Mouse (Mus musculus) skeletal muscle tissue, adult 2 months (tissue): ENCODE measurements around the gene Ccdc38.

ENCODE experiments used
- DNase-seq: peaks from one replicate; pipeline ENCODE4 v3.0.0-alpha.2; 2012; ENCODE audit warnings: low read depth, low spot score

Ccdc38 gene

DNA sequence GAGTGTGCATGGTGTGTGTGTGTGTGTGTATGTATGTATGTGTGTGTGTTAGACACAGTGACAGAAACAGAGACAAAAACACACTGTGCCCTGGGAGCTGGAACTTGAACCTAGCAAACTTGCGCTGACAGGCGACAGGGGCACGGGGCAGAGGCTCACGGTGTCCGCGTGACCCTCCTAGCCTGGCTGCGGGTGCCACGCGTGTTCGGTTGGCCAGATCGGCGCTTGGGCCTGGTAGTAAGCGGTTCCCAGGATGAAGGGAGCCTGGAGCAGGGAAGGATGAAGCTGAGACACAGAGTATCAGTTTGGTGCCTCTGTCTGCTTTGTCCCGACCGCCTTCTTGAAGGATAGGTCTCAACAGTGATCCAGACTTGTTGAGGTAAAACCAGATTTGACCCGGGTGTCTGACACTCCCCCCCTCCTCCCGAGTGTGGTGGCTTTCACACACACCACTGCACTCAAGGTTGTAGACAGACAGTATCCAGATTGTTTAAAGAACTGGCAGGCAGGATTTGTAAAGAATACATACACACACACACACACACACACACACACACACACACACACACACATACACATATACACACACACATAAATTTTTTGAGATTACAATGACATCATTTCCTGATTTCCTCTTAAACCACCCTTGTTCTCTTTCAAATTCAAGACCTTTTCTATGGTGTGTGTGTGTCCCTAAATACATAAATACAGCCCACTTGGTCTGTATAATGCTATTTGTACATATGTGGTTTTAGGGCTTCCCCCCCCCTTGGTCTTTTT lies at the start of gene Ccdc38:
Gene Ccdc38, plus strand, starts transcription at position 202 of the 780 bp plus-strand sequence.
- DNase-seq, result no peak

GRCm38 (mm10) chr10:93500864-93501263 lies 39.6 kb upstream of the Ccdc38 start:
- no peak for DNase-seq

DNA sequence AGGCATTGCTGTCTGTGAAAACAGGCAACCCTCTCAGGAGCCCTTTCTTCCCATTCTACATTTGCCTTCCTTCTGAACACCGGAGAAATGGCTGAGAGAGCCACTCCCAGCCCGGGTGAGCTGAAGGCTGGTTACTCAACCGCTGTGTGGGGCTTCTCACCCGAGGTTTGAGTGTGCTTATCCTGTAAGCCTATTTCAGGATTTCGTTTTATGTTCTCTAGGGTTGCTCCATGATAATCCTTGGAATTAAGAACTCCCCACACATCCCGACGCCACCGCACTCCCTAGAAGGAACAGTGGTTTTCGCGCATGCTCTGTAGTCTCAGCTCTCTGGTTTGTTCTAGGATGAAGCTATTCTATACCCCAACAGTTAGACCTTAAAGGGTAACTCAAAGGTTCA lies 39.1 kb upstream of the Ccdc38 start:
- no peak for DNase-seq

DNA sequence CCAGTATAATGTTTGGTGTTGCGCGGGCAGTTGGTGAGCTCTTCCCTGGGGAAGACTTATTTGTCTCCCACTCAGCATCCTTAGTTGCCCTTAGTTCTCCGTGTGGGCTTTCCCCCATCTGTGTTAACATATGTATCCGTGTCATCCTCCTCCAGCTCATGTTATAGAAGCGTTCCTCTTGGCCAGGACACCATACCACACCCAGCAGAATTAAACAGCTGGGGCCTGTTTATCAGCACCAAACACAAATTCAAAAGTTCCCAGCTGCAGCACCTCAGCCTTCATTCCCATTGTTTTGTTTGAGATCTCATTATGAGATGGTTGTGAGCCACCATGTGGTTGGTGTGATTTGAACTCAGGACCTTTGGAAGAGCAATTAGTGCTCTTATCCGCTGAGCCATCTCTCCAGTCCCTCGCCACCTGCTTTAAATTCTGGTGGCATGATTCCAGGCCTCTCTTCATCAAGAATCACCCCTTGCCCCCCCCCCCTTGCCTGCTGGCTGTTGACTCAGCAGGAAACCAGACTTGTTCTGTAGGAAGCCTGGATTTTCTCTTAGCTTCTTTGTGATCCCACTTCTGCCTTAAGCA lies 32.0 kb upstream of the Ccdc38 start:
- no peak for DNase-seq

DNA sequence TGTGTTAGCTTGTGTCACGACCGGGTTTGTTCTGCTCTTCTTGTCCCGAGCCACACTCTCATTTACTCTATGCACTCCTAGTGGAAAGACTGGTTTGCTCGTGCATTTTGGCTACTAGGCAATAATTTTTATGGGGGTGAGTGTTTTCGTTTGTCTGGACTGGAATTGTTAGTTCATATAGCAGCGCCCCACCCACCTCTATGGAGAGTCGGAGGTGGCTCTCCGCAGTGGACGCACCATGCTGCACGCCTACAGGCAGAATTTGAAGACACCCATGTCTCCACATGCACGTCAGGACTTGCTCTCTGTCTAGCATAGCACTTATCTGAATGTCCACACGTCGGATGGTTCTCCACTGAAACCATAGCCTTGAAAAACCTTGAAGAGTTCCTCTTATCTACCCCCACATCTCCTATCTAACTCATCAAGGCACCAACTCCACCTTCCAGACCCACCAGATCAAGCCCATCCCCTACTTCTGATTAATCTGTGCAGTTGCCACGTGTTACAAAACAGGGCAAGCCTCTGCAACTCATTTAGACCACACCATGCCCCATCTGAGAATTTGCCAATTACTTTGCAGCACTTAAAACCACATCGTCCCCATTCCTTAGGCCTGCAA lies 30.8 kb upstream of the Ccdc38 start:
- no peak for DNase-seq

DNA sequence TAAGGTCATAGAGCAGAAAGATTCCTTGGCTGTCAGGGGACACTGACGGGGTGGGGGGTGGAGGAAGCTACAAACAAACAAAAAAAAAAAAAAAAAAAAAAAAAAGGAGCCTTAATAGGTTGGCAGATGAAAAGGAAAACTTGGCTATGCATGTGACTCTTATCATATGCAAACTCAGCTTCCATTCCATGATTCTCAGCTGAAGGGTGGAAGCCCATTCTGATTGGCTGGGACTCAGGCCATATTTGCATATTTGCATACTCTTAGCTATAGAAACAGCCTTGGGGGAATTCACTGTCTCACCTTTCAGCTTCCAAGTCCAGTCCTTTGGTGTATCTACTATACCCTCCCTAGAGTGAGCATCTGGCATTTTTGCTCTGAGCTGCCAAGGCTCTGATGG lies 25.0 kb upstream of the Ccdc38 start:
- DNase-seq, result no peak

- DNase-seq, result no peak
Measured at GRCm38 (mm10) chr10:93515927-93516326, 24.5 kb upstream of the Ccdc38 start.

- DNase-seq, result no peak
Measured at GRCm38 (mm10) chr10:93517754-93518153, 22.7 kb upstream of the Ccdc38 start.

DNA sequence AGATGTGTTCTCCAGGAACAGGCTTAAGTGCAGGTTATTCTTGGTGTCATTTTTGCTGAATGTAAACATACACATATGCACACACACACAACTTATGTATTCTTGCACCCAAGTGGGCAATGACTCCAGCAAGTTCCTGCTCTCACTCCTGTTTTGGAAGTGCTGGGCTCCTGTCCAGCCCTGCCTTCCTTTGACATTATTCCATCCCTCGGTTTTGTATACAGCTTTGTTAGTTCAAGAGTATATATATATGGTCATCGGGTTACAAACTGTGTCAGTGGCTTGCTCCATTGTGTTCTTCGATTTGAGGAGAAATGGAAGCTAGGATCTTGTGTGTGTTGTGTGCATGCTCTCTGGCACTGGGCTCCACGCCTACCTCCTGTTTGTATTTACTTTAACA lies 22.2 kb upstream of the Ccdc38 start:
- no peak for DNase-seq

- DNase-seq, result no peak
Measured at GRCm38 (mm10) chr10:93518620-93519019, 21.8 kb upstream of the Ccdc38 start.

DNA sequence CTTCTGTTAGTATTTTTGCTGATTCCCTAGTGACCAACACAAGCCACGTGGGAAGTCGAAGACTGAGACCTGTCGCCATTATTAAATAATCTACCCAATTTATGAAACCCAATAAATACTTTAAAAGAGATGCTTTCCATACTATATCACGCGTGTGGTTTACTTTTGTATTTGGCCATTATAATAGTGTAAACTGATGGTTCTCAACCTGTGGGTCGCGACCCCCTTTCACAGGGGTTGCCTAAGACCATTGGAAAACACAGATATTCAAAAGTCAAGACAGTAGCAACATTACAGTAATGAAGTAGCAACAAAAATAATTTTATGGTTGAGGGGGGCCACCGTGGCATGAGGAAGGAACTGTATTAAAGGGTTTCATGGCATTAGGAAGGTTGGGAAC lies 21.3 kb upstream of the Ccdc38 start:
- no peak for DNase-seq

DNA sequence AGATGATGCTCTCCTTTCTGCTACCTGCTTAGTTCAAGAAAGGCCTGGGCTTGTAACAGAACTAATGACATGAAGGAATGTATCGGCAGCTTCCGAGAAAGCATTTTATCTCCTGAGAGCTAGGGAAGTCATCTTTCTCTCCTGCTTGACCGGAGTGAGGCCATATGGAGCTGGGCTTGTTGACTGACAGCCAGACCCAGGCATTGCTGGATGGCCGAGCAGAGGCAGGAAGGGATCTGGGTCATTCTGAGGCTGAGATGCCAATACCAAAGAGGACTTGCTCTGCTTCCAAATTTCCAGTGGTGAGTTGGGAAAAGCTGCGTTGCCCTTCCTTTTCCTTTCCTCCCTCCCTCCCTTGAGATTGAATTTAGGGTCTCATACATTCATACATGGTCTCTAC lies 20.7 kb upstream of the Ccdc38 start:
- no peak for DNase-seq

- no peak for DNase-seq
Measured at GRCm38 (mm10) chr10:93520994-93521393, 19.4 kb upstream of the Ccdc38 start.

DNA sequence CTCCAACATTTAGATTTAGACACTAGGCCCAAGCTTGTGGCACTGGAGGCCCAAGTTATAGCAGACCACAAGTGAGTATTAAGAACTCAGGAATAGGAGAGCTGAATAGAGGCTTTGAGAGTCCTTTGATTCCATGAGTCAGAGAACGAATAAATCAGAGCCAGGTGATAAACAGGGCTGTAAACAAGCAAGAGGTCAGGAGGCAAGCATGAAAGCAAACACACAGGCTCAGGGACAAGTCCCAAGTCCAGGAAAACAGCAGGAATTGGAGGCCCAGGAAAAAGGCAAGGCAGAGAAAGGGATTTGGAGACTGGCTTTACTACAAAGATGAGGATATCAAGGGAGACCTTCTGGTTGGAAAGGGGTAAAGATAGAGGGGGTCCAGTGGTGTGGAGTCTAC lies 15.1 kb upstream of the Ccdc38 start:
- no peak for DNase-seq

DNA sequence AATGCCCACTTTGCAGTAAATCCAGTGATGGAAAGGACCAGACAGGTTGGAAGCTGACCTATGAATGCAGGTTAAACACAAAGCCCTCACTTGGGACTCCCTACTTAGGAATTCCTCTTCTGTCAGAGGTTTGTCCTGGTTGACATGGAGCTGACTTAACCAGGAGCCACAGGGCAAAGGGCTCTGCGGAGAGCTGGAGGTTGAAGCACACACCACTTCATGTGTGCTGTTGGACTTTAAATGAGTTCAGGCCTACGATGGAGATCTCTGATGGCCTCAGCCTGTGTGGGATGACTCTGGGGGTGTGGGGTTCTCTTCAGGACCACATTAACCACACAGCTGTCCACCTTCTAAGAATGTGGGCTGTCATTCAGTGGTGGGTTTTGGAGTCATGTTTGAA lies 2.1 kb upstream of the Ccdc38 start:
- DNase-seq, result no peak

- no peak for DNase-seq
Measured at GRCm38 (mm10) chr10:93538818-93539217, 1.6 kb upstream of the Ccdc38 start.

- DNase-seq, result peak; percentile 69
Measured at GRCm38 (mm10) chr10:93539775-93540430, 529 bp upstream of the Ccdc38 start, which contains the start of gene Amdhd1. Amdhd1 (minus strand) TSS chr10:93540033.

- no peak for DNase-seq
Measured at GRCm38 (mm10) chr10:93541585-93541984, 1.2 kb downstream of the Ccdc38 start.

DNA sequence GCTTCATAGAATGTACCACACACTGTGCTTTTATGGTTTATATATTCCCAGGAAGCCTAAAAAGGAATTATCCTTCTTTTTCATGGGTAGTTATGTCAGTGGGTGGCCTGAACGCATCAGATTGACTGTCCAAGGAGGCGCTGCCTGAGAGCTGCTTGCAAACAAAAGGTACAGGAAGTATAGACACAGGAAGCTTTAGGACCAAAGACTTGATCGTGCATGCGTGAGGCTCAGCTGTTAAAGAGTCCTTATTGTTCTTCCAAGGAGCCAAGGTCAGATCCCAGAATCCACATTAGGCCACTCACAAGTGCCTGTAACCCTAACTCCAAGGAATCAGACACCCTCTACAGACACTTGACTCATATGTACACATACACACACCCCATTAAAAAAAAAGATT lies 1.9 kb downstream of the Ccdc38 start:
- no peak for DNase-seq

DNA sequence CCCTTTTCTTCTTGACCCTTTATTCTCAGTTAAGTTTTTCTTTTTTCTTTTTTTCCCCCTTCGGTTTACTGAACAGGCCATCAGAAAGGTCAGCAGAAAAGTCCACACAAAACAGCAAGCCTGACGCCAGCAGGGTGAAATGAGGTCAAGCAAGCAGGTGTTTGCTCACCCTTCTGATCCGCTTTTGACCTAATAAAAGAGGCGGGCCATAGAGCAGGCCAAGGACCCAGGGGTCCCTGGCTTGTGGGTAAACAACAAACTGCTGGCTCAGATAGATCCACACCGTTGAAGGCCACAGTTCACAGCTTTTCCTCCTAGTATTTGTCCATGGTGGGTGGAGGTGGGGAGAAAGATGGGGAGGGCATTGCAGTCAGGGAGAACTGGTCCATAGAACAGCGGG lies 2.7 kb downstream of the Ccdc38 start:
- DNase-seq, result no peak

- DNase-seq, result no peak
Measured at GRCm38 (mm10) chr10:93544172-93544571, 3.7 kb downstream of the Ccdc38 start.

DNA sequence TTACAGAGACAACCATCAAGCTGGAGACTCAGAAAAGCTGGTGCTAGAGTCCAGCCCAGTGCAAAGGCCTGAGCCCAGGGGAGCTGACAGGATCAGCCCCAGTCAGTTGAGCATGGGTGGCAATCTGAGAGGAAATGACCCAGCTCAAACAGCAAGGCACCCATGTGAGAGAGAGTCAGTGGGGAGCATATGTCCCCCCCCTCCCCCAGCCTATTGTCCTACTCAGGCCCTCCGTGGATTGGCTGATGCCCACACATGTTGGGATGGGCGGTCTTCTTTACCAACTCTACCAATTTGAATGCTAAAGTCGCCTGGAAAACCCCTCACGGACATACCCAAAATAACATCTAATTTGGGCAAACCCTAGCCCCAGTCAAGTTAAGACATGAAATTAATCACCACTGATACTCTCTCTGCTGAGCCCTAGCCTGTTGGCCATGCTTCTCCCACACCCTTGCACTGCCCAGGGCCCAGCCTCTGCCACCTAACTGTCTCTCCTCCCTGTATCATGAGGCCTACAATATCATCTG lies 7.4 kb downstream of the Ccdc38 start:
- DNase-seq, result no peak
